Mouse (Mus musculus): Measurements from ENCODE around the gene Arhgap33. TPM values are rescaled to one million over a fixed set of nuclear protein-coding genes. Genes with fewer than 3 reads are reported as not detected.

The Arhgap33 gene
- under 1 TPM; 0.32 to 0.60 (median 0.36) TPM for total RNA-seq (2022)

DNA sequence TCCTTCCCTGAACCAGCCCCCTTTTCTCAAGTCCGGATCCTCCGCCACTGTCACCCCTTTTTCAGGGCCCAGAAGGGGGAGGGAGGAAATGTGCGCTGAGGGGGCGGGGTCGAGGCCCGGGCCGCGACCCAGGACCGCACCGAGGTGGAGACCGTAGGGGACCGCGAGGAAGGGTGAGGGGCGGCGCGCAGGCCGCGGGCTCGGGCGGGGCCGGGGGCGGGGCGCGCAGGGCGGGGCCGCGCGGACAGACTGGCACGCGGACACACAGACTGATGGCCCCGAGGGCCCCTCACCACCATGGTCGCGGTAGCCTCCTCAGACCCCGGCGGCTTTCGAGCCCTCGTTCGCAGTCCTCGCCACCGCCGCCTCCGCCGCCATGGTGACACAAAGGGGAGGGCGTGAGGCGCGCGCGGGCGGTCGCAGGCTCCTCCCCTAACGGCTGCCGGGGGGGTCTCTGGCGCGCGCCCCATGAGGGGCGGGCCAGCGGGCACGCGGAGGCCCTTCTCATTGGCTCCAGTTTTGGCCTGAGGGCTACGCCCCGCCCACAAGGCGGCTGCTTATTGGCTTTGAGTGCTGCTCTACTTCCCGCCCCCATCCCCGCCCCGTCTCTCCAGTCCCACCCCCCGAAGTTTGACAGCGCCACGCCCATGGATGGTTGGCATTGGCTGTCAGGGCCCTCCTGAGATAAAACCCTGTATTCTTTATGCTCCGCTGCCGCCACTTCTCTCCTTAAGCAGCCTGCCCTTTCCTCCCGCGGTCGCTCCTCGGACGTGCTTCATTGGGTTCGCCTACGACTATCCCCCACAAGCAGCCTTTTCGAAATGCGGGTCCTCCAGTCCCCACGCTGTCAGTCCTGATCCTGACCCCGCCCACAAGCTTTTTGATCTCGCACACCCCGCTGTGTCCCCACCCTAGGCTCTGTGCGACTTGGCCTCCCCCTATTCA, at the start of gene Arhgap33:
Gene Arhgap33 (minus strand): TSS at position 428 of the 945 bp plus-strand sequence.
- DNase-seq (ENCODE audit: low spot score), result peak; percentile 89

DNA sequence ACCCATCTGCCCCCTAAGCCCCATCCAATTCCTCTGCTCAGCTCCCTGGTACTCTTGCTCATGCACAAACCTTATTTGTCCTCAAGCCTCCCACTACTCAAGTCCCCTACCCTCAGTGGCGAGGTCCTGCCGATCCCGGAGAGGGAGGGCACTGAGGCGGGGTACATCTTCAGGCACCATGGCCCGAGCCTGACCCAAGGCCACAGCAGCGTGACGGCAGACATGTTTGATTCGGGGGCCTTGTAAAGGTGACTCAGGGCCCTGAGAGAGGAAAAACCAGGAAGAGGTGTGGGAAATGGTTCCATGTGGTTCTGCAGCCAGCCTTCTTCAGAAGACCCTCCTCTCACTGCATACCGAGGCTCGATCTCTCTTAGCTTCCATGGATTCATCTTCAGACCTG, 49.5 kb upstream of the Arhgap33 start:
- DNase-seq (ENCODE audit: low spot score), result no peak

DNA sequence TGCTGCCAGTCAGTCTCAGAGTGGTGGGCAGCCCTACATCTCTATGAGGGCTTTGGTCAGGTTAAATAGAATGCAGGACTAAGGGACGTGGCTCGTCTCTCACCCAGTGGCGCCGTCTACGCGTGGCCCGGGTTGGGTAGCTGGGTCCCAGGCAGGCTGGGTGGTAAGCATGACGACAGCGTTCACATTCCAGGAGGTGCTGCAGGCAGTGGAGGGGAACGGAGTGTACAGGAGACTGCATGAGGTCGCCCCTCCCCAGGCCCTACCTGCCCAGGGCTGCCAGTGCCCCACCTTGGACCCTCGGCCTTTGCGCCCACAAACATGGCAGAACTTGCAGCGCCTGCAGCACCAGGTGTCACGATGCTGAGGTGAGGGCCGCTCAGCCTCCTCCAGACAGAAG, 46.7 kb upstream of the Arhgap33 start:
- no peak for DNase-seq (ENCODE audit: low spot score)

DNA sequence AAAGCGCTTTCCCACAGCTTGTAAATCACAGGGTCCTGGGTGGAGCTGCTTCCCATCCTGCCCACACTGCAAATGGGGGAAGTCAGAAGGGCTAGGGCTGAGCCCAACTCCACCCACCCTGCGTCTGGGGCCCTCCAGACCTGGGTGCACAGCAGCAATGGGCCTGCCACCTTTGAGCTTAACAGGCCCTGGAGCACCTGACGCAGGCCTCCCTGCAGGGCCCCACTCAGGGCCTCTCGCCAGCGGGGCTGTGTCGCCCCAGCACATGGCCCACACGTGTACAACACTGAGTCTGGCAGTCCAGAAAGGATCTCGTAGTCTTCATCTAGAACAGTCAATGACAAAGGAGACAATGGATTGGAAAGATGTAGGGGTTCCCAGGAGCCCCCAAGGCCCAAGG, 45.1 kb upstream of the Arhgap33 start:
- DNase-seq (ENCODE audit: low spot score), result no peak

DNA sequence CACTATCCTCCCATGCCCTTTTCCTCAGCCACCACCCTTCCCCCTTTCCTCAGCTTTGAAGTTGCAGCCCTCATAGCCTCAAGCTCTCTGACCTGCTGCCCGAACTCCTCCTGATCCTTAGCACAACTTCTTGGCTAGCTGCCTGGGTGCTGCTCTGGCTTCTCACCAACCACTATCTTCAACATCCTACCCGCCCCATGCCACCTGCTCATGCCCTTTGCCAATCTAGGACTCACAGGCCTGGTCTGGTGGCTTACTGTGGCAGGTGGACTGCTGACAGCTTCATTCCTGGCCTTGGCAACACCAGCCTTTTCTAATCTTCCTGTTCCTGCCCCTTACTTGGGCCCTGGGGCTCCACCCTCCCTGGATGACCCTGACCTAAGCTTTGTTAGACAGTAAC, 38.1 kb upstream of the Arhgap33 start:
- DNase-seq (ENCODE audit: low spot score), result peak; percentile 59

DNA sequence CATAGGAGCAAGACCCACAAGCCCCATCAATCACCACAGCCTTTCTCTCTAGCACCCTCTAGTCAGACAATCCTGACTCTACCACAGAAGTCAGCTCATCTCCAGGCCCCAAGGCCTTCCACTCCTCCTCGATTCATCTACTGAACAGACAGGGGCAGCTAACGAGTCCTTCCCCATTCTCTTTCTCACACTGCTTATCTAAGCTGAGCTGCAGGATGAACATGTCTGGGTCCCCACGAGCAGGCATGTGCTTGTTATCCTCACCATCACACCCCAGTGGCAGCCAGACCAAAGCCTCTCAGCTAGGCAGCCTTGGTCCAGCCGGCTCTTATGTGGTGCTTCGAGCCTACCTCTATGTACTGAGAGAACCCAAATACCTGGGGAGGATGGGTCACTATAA, 37.5 kb upstream of the Arhgap33 start:
- no peak for DNase-seq (ENCODE audit: low spot score)

DNA sequence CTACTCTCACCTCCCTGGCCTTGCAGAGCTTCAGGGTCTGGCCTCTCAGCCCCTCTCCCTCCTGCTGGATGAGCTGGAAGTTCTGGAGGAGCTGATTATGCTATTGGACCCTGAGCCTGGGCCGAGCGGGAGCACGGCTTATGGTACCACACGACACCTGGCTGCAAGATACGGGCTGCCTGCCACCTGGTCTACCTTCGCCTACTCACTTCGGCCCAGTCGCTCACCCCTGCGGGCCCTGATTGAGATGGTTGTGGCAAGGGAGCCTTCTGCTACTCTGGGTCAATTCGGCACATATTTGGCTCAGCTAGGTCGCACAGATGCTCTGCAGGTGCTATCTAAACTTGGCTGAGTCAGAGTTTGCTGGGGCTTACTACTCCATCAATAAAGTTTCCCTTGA, 32.7 kb upstream of the Arhgap33 start:
- DNase-seq (ENCODE audit: low spot score), result no peak

DNA sequence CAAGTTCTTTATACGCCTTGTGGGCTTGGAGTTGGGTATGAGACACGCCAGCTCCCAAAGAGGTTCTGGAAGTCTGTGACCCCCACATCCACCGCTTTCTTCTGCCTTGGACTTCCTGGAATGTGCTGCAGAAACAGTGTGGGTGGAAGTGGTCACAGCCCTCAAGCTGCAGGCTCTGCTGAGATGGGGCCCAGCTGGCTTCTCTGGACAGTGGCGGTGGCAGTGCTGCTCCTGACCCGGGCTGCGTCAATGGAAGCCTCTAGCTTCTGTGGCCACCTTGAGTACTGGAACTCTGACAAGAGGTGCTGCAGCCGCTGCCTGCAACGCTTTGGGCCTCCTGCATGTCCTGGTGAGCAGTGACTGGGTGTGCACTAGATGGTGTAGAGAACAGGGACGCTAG, 31.2 kb upstream of the Arhgap33 start:
- no peak for DNase-seq (ENCODE audit: low spot score)

DNA sequence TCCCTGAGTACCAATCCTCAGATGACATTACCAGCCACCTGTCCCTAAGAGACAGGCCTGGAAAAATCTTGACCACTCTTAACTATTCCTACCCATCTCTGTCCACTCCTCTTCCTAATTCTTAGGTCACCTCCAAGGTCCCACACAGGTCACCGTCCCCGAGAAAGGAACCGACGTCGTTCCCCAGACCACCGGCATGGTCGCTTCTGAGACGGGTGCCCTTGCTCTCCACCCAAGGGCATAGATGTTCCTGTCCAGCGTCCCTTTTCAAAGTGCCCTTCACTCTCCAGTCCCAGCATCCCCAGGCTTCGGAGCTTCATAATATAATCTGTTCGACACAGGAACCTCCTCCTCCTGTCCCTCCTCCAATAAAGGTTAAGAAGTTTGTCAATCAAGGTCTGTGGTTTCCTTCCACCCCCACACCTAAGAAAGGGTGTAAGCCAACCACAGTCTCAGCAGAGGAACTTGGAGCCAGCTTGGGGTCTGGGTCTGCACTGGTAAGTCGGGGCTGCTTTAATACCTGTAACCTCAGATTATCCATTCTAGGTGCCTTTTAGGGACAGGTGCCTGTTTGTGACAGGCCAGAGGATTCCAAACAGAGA, 30.2 kb upstream of the Arhgap33 start, which contains the start of gene Igflr1:
Gene Igflr1 (plus strand): TSS at position 458 of the 602 bp plus-strand sequence.
- DNase-seq (ENCODE audit: low spot score), result no peak

DNA sequence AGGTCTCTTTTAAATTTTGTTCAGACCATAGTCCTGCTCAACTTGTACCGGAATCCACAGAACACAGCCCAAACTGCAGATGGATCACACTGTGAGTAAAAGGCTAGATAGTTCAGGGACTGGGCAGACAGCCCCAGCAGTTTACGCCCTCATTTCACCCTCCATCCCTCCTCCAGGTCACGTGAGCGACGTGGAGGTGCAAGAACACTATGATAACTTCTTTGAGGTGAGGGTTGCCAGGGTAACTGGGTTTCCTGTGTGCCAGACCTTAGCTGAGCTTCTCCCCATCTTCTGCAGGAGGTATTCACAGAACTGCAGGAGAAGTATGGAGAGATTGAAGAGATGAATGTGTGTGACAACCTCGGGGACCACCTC, 29.0 kb upstream of the Arhgap33 start:
- DNase-seq (ENCODE audit: low spot score), result no peak

DNA sequence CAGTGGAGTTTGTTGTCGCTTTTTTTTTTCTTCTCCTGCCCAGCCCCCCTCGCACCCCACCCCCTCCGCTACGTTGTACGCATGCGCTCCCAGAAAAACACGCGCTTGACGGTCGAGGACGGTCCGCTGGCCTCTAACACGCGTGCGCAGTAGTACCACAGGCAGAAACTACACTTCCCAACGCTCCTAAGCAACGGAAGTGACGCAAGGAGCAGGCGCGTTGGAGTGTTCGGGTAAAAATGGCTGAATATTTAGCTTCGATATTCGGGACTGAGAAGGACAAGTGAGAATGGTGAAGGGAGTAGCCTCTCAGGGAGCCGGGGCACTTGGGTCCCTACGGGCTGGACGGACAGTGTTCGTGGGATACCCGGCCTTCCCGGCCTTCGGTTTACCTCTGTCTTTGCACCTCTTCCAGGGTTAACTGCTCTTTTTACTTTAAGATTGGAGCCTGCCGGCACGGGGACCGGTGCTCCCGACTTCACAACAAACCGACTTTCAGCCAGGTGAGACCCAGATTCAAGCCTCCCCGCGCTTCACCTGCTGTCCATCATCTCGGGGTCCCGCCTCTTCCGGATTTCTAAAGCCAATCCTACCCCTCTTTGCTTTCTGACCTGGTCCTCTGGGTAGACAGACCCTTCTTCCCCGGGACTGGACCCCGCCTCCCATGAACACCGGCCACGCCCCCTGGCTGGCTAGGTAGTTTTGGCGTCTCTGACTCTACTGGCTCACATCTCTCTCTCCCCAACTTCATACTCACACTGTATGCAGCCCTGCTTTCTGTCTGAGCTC, 28.5 kb upstream of the Arhgap33 start, which contains the start of the genes U2af1l4, Gm49396 and Psenen:
Gene U2af1l4 (plus strand): TSS at position 185 of the 789 bp plus-strand sequence.
Gene Gm49396 (plus strand): TSS at position 228 of the 789 bp plus-strand sequence.
Gene Psenen (minus strand): TSS at position 511 of the 789 bp plus-strand sequence.
- peak; percentile 97 for DNase-seq (ENCODE audit: low spot score)

DNA sequence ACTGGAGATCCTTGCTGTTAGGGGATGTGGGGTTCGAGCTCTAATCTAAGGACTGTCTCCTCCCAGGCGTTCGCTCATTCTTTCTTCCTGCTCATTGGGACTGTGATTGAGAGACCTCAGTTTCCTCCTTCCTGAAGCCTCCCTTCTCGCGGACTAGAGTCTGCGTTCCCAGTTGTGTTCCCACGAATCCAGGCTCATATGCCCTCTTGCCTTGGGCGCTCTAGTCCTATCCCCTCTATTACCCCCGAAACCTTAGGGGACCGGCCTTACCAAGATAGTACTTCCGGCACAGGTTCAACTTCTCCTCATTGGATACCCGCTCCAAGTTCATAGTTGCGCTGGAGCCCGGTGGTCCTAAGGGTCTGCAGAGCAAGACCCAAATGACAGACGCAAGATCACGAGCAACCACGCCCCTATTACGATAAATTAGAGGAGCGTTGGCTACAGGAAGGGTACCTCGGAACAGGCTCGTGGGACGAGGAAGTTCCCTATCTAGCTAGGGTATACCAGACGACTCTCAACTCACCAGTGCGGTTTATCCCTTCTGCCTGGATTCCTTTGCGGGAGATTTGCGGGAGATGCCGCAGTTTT, 27.8 kb upstream of the Arhgap33 start:
- no peak for DNase-seq (ENCODE audit: low spot score)

DNA sequence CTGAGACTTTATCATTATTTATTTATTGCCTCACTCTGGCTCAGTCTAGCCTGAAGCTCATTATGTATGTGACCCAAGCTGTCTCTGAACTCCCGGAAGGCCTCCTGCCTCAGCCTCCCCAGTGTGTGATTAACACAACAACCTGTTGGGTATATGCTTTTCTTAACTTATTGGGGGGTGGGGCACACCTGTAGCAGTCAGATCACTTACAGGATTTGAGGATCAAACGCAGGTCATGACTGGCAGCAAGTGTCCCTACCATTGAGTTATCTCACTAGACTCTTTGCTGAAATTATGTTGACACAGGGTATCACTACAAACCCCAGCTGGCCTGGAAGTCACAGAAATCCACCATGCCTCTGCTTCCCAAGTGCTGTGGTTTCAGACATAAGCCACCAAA, 25.4 kb upstream of the Arhgap33 start:
- DNase-seq (ENCODE audit: low spot score), result no peak

DNA sequence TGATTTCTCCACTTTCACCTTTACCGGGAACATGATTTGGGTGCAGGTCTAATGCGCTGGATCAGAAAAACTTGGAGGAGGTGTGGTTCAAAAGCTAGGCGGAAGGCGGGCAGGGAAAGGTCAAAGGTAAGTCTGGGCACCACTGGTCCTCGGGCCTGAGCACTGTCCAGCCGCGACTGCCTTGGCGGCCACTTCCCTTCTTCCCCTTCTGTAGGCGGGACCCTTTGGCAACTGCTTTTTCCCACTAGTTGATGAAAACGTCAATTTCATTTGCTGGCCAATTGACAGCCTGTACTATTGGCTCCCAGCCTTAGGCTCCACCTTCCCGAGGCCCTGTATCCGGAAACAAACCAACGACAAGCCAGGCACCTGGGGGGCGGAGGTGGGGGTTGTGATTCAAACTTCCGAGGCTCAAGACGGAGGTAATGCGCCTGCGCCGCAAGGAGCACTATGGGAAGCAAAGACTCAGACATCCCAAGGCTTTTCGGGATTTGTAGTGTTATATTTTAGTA, 24.6 kb upstream of the Arhgap33 start, which contains the start of gene Lin37:
Gene Lin37 (minus strand): TSS at position 396 of the 512 bp plus-strand sequence.
- peak; percentile 98 for DNase-seq (ENCODE audit: low spot score)

DNA sequence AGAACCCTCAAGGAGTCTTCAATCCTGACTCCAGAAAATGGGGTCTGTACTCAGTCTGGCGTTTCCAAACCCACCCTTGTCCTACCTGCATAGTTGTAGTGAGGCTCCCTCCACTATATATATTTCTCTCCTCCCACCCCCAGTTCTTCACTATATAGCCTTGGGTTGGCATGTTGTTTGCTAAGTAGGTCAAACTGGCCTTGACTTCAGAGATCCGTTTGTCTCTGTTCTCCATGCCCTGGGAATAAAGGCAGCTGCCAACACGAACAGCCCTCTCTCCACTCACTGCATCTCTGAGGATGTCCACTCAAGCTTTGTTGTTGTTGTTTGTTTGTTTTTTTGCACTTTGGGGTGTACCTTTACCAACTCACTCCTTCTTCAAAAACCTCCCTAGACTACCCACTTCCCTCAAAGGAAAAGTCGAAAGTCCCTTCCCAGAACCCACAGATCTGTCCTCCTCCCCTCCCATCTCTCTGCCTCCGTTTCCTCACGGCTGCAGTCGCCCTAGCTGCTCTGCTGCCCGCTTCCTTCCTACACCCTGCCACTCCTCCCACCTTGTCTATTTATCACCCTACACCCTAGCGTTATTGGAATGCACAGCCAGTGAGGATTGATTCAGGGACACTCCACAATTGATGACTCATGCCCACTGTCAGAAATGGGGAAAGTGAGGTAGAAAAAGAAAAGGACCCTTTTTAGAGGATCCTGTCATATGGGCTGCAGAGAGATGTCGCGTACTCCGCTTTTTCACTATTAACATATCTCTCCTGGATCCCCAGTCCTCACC, 24.0 kb upstream of the Arhgap33 start:
- no peak for DNase-seq (ENCODE audit: low spot score)

DNA sequence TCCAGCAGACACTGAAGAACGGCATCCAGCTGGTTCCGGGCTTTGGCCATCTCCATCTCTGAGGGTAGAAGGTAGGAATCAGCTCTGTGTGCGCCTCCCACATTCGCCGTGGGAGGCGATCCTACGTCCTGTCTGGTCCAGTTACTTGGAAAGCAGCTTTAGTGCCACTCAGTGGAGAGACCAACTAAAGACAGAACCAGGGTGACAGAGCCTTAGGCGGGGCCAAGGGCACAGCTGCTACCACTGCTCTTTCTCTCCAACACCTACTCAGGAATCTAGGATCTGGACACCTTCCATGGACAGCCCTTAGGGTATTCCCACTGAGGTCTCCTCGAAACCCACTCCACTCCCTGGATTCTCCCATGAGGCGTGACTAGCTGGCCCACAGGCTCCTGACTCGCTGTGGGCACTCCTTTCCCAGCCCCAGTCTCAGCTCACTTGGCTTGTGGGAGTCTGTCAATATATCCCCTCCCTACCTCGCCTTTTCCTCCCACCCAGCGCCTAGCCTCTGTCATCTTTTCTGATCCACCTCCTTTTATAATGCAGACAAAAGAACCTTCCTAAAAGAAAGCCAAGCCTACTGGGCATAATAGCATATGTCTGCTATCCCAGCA, 23.1 kb upstream of the Arhgap33 start:
- DNase-seq (ENCODE audit: low spot score), result no peak

DNA sequence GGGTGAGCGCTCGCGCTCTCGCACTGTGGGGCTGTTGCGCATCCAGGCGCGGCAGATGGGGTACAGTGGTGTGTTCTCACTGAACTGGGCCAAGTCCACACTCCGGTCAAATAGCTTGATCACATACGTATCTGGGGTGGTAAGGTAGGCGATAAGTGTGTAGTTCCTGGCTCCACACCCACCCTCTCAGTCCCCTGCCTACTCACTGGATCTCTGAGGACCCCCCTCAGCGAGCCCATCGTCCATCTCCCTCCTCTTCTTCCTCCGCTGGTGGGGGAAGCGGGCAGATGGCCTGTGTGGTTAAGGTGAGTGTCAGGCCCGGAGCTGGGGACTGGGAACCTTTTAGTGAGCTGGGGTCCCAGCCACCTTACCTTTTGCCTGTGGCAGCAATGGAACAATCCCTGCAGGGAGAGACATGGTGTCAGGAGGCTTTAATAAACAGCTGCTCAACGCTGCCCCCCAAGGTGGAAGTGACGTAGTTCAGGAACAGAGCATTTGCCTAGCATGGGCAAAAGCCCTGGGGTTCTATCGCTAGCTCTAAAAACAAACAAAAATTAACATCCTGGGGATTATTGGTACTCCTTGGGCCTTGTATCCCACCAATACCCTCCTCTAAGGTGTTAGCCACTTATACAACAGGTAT, 22.2 kb upstream of the Arhgap33 start:
- no peak for DNase-seq (ENCODE audit: low spot score)

DNA sequence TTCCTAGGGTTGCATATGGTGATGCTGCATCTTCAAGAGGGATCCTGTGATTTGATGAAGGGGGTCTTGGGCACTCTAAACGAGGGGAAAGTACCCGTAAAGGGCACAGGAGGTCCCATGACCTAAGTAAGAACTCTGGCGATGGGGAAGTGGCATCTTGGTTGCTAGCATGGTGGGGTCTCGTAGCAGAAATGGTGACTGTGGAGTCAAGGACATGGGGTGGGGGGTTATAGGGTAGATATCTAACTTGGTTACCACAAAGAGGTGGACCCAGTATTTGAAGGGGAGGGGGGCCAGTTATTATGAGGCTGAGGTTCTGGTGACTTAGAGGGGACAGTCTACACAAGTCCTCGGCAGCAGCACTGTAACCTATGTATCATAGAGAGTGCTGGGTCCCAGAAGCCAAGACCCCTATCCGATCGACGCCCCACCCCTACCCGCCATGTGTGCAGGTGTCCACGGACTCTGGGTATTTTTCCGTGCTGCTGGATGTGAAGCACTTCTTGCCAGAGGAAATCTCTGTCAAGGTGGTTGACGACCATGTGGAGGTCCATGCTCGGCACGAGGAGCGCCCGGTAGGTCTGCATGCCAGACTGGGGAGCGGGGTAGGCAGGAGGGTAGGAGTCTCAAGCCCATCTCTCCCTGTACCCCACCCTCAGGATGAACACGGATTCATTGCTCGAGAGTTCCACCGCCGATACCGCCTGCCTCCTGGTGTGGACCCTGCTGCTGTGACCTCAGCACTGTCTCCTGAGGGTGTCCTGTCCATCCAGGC, 19.1 kb upstream of the Arhgap33 start:
- no peak for DNase-seq (ENCODE audit: low spot score)
